Mouse (Mus musculus) CH12.LX (cell line): ENCODE data around the gene Teddm3. TPM values are rescaled to one million over a fixed set of nuclear protein-coding genes. Genes with fewer than 3 reads are reported as not detected.
A peak's percentile ranks its signal among the peaks of the same experiment; 100 is the strongest.

ENCODE experiments used
- DNase-seq: peaks from one replicate; pipeline ENCODE4 v3.0.0-alpha.2; 2013; ENCODE audit errors: extremely low read depth
- H3K27ac ChIP-seq: 2 replicates; pipeline ENCODE4 v1.5.1; 2012; ENCODE audit warnings: low read depth, mild to moderate bottlenecking, control low read depth, moderate library complexity; ENCODE audit not compliant: insufficient read depth
- H3K27me3 ChIP-seq: replicated peaks from 2 replicates; pipeline ENCODE3; 2012; ENCODE audit warnings: inconsistent platforms
- H3K36me3 ChIP-seq, 2 experiments: replicated peaks in 1 of 2; 2 replicates each; pipeline versions ENCODE3 to v1.6.1; 2012; ENCODE audit warnings: inconsistent platforms in 1 of 2, low read length in 1 of 2, mild to moderate bottlenecking in 1 of 2, mixed read lengths in 1 of 2, moderate library complexity in 1 of 2; ENCODE audit not compliant: control insufficient read depth in 1 of 2, insufficient read depth in 1 of 2
- H3K4me1 ChIP-seq, 2 experiments: 2 replicates each; pipeline ENCODE4 v1.6.1; 2012; ENCODE audit warnings: inconsistent platforms in 1 of 2, moderate library complexity in 1 of 2; ENCODE audit not compliant: insufficient read depth in 2 of 2, control insufficient read depth in 1 of 2
- H3K4me2 ChIP-seq: 2 replicates; pipeline ENCODE4 v1.6.1; 2012; ENCODE audit warnings: low read depth, mild to moderate bottlenecking, control low read depth; ENCODE audit not compliant: poor library complexity, insufficient read depth, severe bottlenecking
- H3K4me3 ChIP-seq, 3 experiments: fragments of 150-350 bp in 1 of 3; sonication (generic) in 1 of 3; replicated peaks in 1 of 3; 2 replicates each; pipeline versions ENCODE3 to v1.5.1; 2011 to 2012; ENCODE audit warnings: low read depth in 2 of 3, low read length in 2 of 3, mild to moderate bottlenecking in 2 of 3, moderate library complexity in 2 of 3, control low read depth in 1 of 3, improper control_type of control experiment in 1 of 3, inconsistent platforms in 1 of 3, mixed read lengths in 1 of 3; ENCODE audit not compliant: poor library complexity in 1 of 3
- H3K79me2 ChIP-seq: replicated peaks from 2 replicates; pipeline ENCODE4 v1.6.1; 2012; ENCODE audit warnings: mild to moderate bottlenecking, moderate library complexity; ENCODE audit not compliant: control insufficient read depth, poor library complexity, insufficient read depth, severe bottlenecking; ENCODE audit errors: extremely low read depth
- H3K9ac ChIP-seq: 2 replicates; pipeline ENCODE4 v1.6.1; 2012; ENCODE audit warnings: low read depth, mild to moderate bottlenecking, control low read depth, moderate library complexity; ENCODE audit not compliant: insufficient read depth
- H3K9me3 ChIP-seq: replicated peaks from 2 replicates; pipeline ENCODE3; 2012; ENCODE audit warnings: low read length, inconsistent platforms, mixed read lengths
- CHD1 ChIP-seq: IDR thresholded peaks from 2 replicates; pipeline ENCODE4 v1.6.1; 2012; ENCODE audit warnings: low read depth, low read length, improper control_type of control experiment, inconsistent platforms
- CHD2 ChIP-seq: IDR thresholded peaks from 2 replicates; pipeline ENCODE4 v1.6.1; 2011; ENCODE audit warnings: low read length, improper control_type of control experiment
- CTCF ChIP-seq, 2 experiments: IDR thresholded peaks in 1 of 2; conservative IDR thresholded peaks in 1 of 2; 2 replicates each; pipeline ENCODE4 v1.5.1; 2011 to 2012; ENCODE audit warnings: low read depth in 2 of 2, low read length in 2 of 2, improper control_type of control experiment in 1 of 2, inconsistent platforms in 1 of 2, mild to moderate bottlenecking in 1 of 2, moderate library complexity in 1 of 2
- ELF1 ChIP-seq: IDR thresholded peaks from 2 replicates; pipeline ENCODE4 v1.6.1; 2014; ENCODE audit warnings: low read depth, mild to moderate bottlenecking, inconsistent platforms, low read length, improper control_type of control experiment
- EP300 ChIP-seq: IDR thresholded peaks from 2 replicates; pipeline ENCODE4 v1.6.1; 2011; ENCODE audit warnings: low read length, improper control_type of control experiment
- ETS1 ChIP-seq: conservative IDR thresholded peaks from 2 replicates; pipeline ENCODE4 v1.6.1; 2012; ENCODE audit warnings: low read depth, mild to moderate bottlenecking, inconsistent platforms, low read length, improper control_type of control experiment, moderate library complexity
- IRF4 ChIP-seq: IDR thresholded peaks from 2 replicates; pipeline ENCODE4 v1.6.1; 2014; ENCODE audit warnings: low read depth, mild to moderate bottlenecking, inconsistent platforms, low read length, improper control_type of control experiment
- JUN ChIP-seq: IDR thresholded peaks from 2 replicates; pipeline ENCODE4 v1.6.1; 2011; ENCODE audit warnings: low read depth, mild to moderate bottlenecking, low read length, improper control_type of control experiment, moderate library complexity; ENCODE audit not compliant: insufficient read depth
- KAT2A ChIP-seq: IDR thresholded peaks from 2 replicates; pipeline ENCODE4 v1.6.1; 2012; ENCODE audit warnings: low read length, improper control_type of control experiment, inconsistent platforms; ENCODE audit not compliant: insufficient replicate concordance
- MAX ChIP-seq: IDR thresholded peaks from 2 replicates; pipeline ENCODE4 v1.6.1; 2011; ENCODE audit warnings: low read length, improper control_type of control experiment
- MAZ ChIP-seq: IDR thresholded peaks from 2 replicates; pipeline ENCODE4 v1.6.1; 2012; ENCODE audit warnings: low read depth, mild to moderate bottlenecking, inconsistent platforms, low read length, improper control_type of control experiment, moderate library complexity
- MYC ChIP-seq: IDR thresholded peaks from 2 replicates; pipeline ENCODE4 v1.6.1; 2011; ENCODE audit warnings: low read depth, mild to moderate bottlenecking, improper control_type of control experiment, low read length
- NELFE ChIP-seq: IDR thresholded peaks from 2 replicates; pipeline ENCODE4 v1.6.1; 2011; ENCODE audit warnings: low read depth, low read length, improper control_type of control experiment
- NRF1 ChIP-seq: IDR thresholded peaks from 2 replicates; pipeline ENCODE4 v1.6.1; 2014; ENCODE audit warnings: low read depth, mild to moderate bottlenecking, inconsistent platforms, low read length, improper control_type of control experiment, moderate library complexity
- PAX5 ChIP-seq: IDR thresholded peaks from 2 replicates; pipeline ENCODE4 v1.6.1; 2012; ENCODE audit warnings: low read length, inconsistent platforms, mixed read lengths
- RAD21 ChIP-seq: IDR thresholded peaks from 2 replicates; pipeline ENCODE4 v1.6.1; 2011; ENCODE audit warnings: low read depth, mild to moderate bottlenecking, low read length, improper control_type of control experiment, moderate library complexity
- RCOR1 ChIP-seq: conservative IDR thresholded peaks from 2 replicates; pipeline ENCODE4 v1.6.1; 2012; ENCODE audit warnings: low read depth, mild to moderate bottlenecking, inconsistent platforms, low read length, improper control_type of control experiment
- SIN3A ChIP-seq: IDR thresholded peaks from 2 replicates; pipeline ENCODE4 v1.6.1; 2012; ENCODE audit warnings: low read length, improper control_type of control experiment, inconsistent platforms
- SMC3 ChIP-seq: IDR thresholded peaks from 2 replicates; pipeline ENCODE4 v1.6.1; 2011; ENCODE audit warnings: low read depth, low read length, improper control_type of control experiment
- TBP ChIP-seq: conservative IDR thresholded peaks from 2 replicates; pipeline ENCODE4 v1.6.1; 2011; ENCODE audit warnings: low read depth, low read length, improper control_type of control experiment
- TCF12 ChIP-seq: IDR thresholded peaks from 2 replicates; pipeline ENCODE4 v1.6.1; 2014; ENCODE audit warnings: low read depth, mild to moderate bottlenecking, inconsistent platforms, low read length, improper control_type of control experiment
- UBTF ChIP-seq: IDR thresholded peaks from 2 replicates; pipeline ENCODE4 v1.6.1; 2012; ENCODE audit warnings: low read depth, mild to moderate bottlenecking, inconsistent platforms, low read length, improper control_type of control experiment, moderate library complexity
- USF1 ChIP-seq: IDR thresholded peaks from 2 replicates; pipeline ENCODE4 v1.6.1; 2014; ENCODE audit warnings: low read depth, mild to moderate bottlenecking, inconsistent platforms, low read length, improper control_type of control experiment
- USF2 ChIP-seq: conservative IDR thresholded peaks from 2 replicates; pipeline ENCODE4 v1.6.1; 2011; ENCODE audit warnings: low read depth, low read length, improper control_type of control experiment
- ZC3H11A ChIP-seq: IDR thresholded peaks from 2 replicates; pipeline ENCODE4 v1.6.1; 2012; ENCODE audit warnings: low read depth, mild to moderate bottlenecking, inconsistent platforms, low read length, improper control_type of control experiment
- ZNF384 ChIP-seq: IDR thresholded peaks from 2 replicates; pipeline ENCODE4 v1.6.1; 2012; ENCODE audit warnings: low read depth, low read length, improper control_type of control experiment, inconsistent platforms
- dilution Hi-C: fragments of 300-500 bp; cut with MboI; formaldehyde crosslinking; loops from 2 replicates; pipeline ENCODE4 v1.14.3; 2020; ENCODE audit warnings: low sequenced_read_pairs; ENCODE audit not compliant: extremely low pct_unique_long_range_greater_than_20kb, extremely low pct_ligation_motif_present
- in situ Hi-C: fragments of 300-500 bp; cut with MboI; formaldehyde crosslinking; loops from 3 replicates; pipeline ENCODE4 v1.14.3; 2019; ENCODE audit warnings: low sequenced_read_pairs, low pct_ligation_motif_present, low pct_unique_long_range_greater_than_20kb, mixed read lengths
- polyA plus RNA-seq: library from polyadenylated mRNA; unstranded; fragments of >175 nt; gene quantifications from 2 replicates; pipeline ENCODE4 v1.2.1, GENCODE M21; 2012; ENCODE audit warnings: low read depth; ENCODE audit not compliant: insufficient read length
- total RNA-seq, 2 experiments: library from RNA; depleted of rRNA; stranded (reverse); fragments of 300-350 nt in 1 of 2; fragments of >200 nt in 1 of 2; gene quantifications; 2 replicates each; pipeline ENCODE4 v1.2.3; 2012 to 2014

Teddm3 gene
- total and polyA plus RNA-seq, 3 experiments = not detected

- no peak for DNase-seq
- H3K36me3 ChIP-seq = no peaks in the 10 kb centered on the region
- H3K27me3 ChIP-seq = peaks cover 6% of the 10 kb centered on the region
- no peak overlapping the region for H3K9ac ChIP-seq
- H3K4me1 ChIP-seq = peaks cover 0 to 24% of the 10 kb centered on the region in 2 experiments; a peak in 2 of 4 replicates
- no peaks in the 10 kb centered on the region for H3K9me3 ChIP-seq
- TF ChIP-seq UBTF = no peak
- TF ChIP-seq JUN = no peak
- no peak for TF ChIP-seq RCOR1
- TF ChIP-seq ETS1 = no peak
- TF ChIP-seq TBP = no peak
- TF ChIP-seq SIN3A = no peak
- no peak for TF ChIP-seq EP300
- TF ChIP-seq CHD2 = no peak
- TF ChIP-seq USF2 = no peak
- no peaks in the 10 kb centered on the region for H3K79me2 ChIP-seq
- no peak overlapping the region for H3K4me3 ChIP-seq
- H3K27ac ChIP-seq = no peak overlapping the region
- H3K4me2 ChIP-seq = no peak overlapping the region
- dilution Hi-C loops (no loop called here), in situ Hi-C loops (loop anchor here (10.0 kb wide), 1 partner anchor 279 kb away; no protein-coding TSS in a partner anchor)
These were observed 40.4 kb upstream of the Teddm3 start for GRCm38 (mm10) chr16:21194182-21194581.

GRCm38 (mm10) chr16:21192509-21193354, 38.9 kb upstream of the Teddm3 start:
- H3K9me3 ChIP-seq = no peaks in the 10 kb centered on the region
- peak; percentile 84 for DNase-seq
- TF ChIP-seq TBP (no peak), SMC3 (peak; percentile 85), JUN (no peak), CTCF (conservative IDR thresholded peaks at IDR 0.05 in 1 of 2, IDR thresholded peaks at IDR 0.05 in 1 of 2; ENCODE audit: low read depth in 2 of 2, low read length in 2 of 2) (peak; percentile 94 to 98), MAZ (no peak), ZC3H11A (peak; percentile 58; the same call in 1 of the 2 replicates), USF1 (no peak), NRF1 (no peak), CHD1 (no peak), PAX5 (no peak), TCF12 (no peak), ZNF384 (peak; percentile 90), MYC (0 out of 2 replicates have a peak, but pooled peaks have one; percentile 56), RAD21 (peak; percentile 97), NELFE (peak; percentile 54; the same call in 1 of the 2 replicates), KAT2A (no peak), ELF1 (0 out of 2 replicates have a peak, but pooled peaks have one; percentile 43), IRF4 (0 out of 2 replicates have a peak, but pooled peaks have one; percentile 33), MAX (peak; percentile 56)
- dilution Hi-C loops = no loop called here
- H3K4me3 ChIP-seq = no peak overlapping the region
- no peaks in the 10 kb centered on the region for H3K36me3 ChIP-seq
- peaks cover 6% of the 10 kb centered on the region for H3K27me3 ChIP-seq
- in situ Hi-C loops = loop anchor here (10.0 kb wide), 1 partner anchor 278 kb away; no protein-coding TSS in a partner anchor
- H3K4me1 ChIP-seq = peaks cover 0 to 9% of the 10 kb centered on the region in 2 experiments; a peak in 2 of 4 replicates
- H3K4me2 ChIP-seq = no peak overlapping the region; the same call in 1 of the 2 replicates
- H3K27ac ChIP-seq = no peak overlapping the region
- H3K9ac ChIP-seq = no peak overlapping the region
- H3K79me2 ChIP-seq = no peaks in the 10 kb centered on the region
